Mouse (Mus musculus): ENCODE results near the gene Map4k4.

DNA sequence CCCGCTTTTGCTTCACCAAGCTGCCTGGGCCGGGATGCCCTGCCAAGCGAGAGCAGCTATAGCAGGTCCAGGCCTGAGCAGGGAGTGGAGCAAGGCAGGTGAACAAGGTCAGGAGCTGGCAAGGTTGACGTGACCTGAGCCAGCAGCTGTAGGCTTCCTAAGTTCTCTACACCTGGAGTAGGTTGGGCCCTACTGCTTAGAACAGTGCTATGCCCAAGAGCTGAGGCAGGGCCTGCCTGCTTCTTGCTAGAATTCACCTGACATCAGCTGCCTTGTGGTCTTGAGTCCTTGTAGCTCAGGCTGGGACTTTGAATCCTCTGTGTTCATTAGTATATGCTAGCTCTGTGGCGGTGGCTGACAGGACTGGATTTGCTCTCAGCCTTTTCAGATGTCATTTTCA is 173.1 kb downstream of the Map4k4 start, which contains the start of gene Il1r2:
- TF ChIP-seq POLR2A (IDR thresholded peaks at IDR 0.05; ENCODE audit: borderline replicate concordance, extremely low read depth, low read depth, low read length): no peak
- no peak for TF ChIP-seq CTCF (IDR thresholded peaks at IDR 0.05; ENCODE audit: insufficient read depth, low read length)

All from lung, adult 2 months (tissue).